Mouse (Mus musculus) spleen, postnatal 36 days (tissue): Measurements from ENCODE around the gene Slc2a5.

Experiments used
- DNase-seq, 2 experiments: peaks; one replicate each; pipeline ENCODE4 v3.0.0; 2022; ENCODE audit warnings: low spot score in 2 of 2, mixed read lengths in 1 of 2

The Slc2a5 gene

DNA sequence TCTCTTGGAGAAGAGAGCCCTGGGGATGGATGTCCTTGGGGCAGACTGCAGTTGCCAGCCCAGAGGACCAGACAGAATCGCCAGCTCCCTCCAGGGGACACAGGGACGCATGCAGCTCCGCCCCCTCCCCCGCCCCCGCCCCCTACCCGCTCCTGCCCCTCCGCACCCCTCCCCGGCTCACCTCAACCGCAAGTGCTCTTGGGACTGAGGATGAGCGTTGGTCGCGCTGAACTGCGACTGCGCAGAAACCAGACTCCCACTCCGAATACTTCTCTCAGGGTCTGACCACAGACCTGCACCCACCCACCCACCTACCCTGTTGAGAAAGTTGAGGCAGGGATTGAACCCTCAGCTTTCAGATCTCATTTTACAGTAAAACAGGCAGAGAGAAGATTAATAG, at the start of gene Slc2a5:
TSS of gene Slc2a5 (plus strand) at position 229 of the 400 bp plus-strand sequence.
- no peak for DNase-seq

DNA sequence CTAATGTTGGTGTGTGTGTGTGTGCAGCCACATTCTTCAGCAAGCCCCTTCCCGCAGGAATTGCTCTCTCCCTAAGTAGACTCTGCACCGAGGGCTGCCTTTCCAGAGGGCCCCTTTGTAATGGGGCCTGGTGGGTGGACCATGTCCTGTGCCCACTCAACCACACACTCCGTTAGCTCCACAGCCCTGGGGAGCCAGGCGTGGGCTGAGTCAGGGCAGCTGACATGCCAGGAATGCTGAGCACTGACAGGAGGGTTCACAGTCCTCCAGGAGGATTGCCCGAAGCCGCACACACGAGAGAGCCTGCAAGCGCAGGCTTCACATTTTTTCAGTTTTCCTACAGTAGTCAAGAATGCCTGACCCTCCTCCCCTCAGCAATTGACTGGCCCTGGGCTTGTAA, 48.9 kb upstream of the Slc2a5 start:
- no peak for DNase-seq

DNA sequence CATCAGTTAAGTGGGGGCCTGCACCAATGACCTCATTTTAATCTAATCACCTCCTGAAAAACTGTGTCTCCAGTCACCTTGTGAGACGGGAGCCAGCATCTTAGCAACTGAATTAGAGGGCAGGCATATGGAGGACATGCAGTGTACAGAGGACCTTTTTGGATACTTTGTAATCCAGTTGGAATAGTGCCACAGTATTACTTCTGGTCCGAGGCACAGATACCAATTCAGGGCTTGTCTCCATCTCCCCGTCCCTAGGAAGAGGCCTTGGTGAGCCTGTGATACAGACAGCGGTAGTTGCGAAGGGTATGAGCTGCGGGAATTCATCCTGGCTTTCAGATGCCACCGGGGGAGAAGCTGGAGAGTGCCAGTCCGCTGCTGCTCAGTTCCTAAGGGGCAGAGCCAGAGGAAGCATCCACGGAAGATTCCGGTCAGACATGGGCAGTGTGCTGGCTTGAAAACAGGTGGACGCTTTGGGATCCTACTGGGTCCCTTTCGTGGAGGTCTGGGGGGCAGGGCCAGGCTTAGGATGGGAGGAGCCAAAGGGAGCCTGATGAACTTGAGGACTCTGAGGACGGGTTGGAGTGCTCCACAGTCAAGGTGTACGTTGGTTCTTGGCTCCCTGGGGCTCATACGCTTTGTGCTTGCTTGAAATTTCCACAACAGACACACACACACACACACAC, 46.5 kb upstream of the Slc2a5 start:
- DNase-seq = no peak

DNA sequence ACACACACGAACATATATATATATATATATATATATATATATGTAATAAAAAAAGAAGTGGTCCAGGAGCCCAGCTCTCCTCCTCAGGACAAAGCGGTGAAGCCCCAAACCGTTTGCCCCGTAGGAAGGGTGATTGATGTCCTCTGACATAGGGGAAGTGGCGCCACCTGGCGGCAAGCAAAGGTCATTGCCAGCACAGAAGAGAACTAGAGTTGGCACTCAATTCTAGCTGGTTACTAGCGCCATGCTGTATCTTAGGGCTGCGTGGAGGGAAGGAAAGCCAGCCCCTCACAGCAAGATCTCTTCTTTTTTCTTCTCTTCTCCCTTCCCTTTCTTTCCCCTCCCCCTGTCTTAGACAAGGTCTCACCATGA, 46.0 kb upstream of the Slc2a5 start:
- DNase-seq = peak; percentile 40 to 61

DNA sequence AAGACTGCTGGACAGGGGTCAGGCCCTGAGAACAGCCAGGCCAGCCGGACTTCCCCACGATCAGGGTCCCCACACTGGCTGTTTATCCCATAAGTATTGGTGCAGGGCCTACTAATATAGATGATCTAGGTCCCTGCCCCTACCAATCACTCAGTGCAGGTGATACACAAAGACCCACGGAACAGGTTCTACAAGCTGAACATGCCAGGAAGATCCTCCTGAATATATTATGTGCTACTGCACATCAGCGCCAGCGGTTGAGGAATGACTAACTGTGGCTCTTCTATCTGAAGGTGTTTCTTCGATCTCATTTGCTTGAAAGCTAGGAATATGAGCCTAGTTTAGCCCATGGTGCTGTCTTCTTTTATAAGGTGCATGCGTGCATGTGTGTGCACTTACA, 43.7 kb upstream of the Slc2a5 start:
- DNase-seq = no peak

DNA sequence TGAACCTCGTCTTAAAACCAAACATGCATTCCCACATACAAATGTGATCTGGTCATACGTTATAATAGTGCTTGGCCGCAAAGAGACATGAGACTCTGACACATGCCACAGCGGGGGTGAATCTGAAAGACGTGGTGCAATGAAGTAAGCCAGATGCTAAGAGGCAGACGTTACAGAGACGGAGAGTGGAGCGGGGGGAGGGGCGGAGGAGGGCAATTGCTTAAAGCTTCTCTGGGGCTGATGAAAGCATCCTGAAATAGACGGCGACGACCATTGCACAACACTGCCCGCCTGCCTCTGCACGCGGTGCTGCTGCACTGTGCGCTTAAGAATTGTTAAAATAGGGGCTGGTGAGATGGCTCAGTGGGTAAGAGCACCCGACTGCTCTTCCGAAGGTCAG, 42.9 kb upstream of the Slc2a5 start:
- no peak for DNase-seq

DNA sequence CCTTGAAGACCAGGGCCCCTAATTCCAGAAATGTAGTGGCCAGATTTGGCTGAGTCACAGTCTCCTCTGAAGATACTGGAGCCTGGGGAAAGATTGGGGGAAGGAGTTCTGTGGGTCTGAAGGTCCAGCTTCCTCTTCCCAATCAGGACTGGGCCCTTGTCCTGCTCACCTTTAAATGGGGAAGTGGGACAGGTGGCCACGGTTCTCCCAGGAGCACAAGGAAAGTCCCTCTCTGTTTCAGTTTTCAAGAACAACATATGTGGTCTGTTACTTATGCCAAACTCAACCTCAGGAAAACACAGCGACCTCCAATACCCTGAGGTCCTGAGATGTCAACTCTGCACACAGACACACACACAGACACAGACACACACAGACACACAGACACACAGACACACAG, 40.4 kb upstream of the Slc2a5 start:
- DNase-seq = no peak

DNA sequence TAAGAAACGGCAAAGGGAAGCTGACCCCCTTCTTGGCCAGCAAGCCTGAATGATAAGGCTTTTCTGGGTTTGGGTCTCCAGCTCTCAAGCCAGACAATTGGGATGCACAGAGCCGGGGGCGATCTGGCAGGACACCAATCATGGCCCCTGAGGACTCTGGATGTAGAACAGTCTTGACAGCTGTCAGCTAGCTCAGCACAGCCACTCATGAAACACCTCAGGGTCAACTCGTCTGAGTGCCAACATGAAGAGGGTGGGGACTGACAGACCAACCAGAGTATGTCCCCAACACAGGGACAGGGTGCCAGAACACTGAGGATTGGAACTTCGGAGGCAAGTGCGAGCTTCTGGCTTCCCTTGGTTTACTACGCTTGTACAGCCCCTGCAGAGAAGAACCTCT, 39.8 kb upstream of the Slc2a5 start:
- no peak for DNase-seq

DNA sequence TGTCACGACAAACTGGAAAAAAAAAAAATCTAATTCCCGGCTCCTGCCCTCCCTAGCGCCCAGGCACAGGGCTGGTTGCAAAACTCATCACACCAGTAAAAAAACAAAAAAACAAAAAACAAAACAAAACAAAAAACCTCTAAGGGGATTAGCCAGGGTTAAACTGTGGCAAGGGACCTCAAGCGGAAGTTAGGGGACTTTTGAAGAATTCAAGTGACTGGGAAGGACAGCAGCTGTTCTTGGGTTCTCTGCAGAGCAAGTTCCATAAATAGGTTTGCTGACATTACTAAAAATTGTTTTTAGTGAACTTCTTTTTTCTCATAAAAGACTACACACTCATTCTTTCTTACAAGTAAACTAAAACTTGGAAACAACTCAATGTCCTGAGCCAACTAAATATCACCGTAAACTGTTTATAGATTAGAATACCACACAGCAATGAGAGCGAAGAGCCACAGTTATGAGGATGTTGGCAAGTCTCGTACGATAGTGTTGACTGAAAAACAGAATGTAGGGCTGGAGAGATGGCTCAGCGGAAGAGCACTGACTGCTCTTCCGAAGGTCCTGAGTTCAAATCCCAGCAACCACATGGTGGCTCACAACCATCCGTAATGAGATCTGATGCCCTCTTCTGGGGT, 38.6 kb upstream of the Slc2a5 start:
- DNase-seq = no peak

DNA sequence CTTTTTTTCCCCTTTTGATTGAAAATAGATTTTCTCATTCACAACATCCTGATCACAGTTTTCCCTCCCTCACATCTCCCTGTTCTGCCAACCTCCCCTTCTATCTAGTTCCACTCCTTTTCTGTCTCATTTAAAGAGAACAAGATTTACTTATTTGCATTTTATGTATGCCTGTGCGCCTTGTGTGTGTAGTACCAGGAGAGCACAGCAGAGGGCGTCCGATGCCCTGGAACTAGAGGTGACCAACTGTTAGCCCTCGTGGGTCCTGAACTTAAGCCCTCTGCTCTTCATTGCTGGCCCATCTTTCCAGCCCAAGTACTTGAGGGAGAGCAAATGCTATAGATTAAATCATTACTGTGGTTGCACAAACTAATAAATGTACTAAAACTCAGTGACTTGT, 33.7 kb upstream of the Slc2a5 start:
- no peak for DNase-seq

DNA sequence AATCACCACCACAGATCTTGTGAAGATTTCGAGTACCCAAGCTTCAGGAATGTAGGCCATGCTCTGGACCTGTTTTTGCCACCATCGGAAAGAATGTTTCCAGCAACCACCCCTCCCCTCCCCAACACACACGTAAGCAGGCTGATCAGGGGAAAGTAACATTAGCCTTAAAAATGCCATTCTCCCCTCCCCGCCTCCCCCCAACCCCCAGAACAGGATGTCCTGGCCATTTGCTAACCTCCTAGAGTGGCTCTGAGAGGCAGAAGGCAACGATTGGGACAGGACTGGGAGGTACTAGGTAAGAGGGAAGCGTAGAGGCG, 32.3 kb upstream of the Slc2a5 start:
- DNase-seq = no peak

DNA sequence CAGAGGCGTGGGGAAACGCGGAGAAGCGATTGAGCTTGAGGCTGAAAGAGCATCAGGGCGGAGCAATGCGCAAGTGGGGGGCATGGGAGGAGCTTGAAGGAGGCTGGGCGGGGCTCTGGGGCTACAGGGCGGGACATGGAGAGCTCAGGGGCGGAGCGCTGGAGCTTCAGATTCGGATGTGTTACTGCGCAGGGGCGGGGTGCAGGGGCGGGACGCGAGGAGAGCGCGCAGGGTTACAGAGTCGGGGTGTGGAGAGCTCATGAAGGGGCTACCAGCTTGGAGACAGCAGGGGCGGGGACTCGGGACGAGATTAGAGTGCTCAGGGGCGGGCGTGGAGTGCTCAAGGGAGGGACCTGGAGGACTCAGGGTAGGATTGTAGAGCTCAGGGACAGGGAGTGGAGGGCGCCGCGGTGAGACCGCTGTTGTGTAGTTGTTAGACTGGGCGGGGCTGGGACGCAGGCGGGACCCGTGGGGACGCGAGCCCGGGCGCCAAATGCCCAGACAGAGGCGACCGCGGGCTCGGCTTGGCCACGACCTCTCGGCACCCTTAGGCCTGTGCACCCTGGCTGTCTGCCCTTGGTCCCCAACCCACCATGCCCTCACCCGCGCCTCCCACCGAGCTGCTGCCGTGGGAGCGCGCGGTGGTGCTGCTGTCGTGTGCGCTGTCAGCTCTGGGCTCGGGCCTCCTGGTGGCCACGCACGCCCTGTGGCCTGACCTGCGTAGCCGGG, 31.8 kb upstream of the Slc2a5 start, which contains the start of gene Gpr157:
TSS of gene Gpr157 (plus strand) at position 205 of the 729 bp plus-strand sequence.
- DNase-seq = peak; percentile 93 to 94

DNA sequence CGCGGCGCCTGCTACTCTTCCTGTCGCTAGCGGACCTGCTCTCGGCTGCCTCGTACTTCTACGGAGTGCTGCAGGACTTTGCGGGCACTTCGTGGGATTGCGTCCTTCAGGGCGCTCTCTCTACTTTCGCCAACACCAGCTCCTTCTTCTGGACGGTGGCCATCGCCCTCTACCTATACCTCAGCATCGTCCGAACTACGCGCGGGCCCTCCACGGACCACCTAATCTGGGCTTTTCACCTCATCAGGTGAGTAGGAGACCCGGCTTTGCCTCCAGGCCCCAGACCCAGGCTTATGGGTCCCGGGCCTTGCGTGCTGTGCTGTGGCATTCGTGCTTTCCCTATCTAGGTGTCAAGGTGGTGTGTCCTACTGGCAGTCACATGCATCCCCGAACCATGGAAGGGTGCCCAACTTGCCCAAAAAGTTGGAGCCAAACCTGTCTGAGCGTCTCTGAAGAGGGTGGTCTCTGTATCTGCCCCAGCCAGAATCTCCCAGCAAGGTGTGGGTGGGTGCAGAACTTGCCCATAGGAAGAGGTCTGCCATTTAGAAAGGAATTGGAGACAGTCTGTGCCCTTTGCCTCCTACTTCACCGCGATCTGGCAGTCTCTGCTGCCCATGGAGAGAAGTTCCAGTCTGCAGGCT, 31.1 kb upstream of the Slc2a5 start:
- DNase-seq = no peak

DNA sequence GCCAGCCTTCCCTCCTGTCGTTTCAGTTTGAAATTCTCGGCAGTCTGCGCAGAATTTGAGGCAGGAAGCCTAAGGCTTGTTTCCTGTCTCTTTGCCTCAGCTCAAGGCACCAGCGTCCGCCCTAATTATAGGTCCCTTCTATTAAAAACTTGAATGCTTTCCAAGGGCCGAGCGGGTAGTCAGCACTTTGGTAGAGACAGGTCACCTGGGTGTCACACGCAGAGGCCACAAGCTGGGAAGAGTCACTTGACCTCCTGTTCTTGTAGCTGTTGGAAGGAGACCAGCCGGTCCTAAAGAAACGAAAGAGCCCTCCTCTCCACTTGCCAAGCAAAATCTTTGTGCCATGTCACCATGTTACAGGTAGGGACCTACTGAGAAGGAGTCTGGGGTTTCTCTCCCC, 30.0 kb upstream of the Slc2a5 start:
- DNase-seq = no peak

DNA sequence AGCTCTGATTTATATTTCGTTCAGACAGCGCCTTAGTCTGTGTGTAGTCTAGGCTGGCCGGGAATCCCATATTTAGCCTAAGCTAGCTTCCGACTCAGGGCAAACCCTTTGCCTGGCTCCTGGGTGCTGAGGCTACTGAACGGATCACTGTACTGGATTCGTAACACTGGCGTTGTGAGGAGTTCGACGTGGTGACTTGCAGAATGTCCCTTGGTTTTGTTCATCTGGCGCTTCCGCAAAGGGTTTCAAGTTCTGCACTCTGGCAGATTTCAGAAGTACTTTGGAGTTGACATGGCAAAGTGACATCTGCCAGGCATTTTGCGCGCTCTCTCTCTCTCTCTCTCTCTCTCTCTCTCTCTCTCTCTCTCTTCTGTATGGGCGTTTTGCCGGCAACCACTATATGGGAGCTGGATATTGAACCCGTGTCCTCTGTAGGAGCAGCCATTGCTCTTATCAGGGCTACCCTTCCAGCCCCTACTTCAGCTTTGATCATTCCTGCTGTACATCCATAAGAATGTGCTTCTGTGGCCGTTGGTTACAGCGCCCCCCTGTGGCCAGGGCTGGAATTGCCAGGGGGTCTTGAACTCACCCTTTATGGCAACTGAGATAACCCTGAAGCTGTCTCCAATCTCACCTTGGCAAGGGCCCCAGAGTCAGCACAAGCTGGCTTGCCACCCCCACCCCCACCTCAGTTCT, 27.0 kb upstream of the Slc2a5 start:
- peak in 1 of 2 experiments; percentile 36 for DNase-seq

DNA sequence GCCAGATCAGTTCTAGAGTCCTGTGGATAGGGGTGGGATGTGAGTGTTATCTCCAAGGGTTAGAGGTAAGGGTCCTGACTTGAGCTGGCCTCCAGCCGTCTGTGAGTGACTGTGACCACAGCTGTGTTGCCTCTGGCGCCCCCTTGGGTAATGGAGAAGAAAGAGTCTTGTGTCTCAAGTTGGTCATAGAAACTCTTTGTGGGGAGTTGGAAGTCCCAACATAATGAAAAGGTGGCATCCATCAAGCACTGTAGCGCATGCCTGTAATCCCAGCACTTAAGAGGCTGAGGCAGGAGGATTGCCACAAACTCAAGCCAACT, 26.5 kb upstream of the Slc2a5 start:
- DNase-seq = no peak

DNA sequence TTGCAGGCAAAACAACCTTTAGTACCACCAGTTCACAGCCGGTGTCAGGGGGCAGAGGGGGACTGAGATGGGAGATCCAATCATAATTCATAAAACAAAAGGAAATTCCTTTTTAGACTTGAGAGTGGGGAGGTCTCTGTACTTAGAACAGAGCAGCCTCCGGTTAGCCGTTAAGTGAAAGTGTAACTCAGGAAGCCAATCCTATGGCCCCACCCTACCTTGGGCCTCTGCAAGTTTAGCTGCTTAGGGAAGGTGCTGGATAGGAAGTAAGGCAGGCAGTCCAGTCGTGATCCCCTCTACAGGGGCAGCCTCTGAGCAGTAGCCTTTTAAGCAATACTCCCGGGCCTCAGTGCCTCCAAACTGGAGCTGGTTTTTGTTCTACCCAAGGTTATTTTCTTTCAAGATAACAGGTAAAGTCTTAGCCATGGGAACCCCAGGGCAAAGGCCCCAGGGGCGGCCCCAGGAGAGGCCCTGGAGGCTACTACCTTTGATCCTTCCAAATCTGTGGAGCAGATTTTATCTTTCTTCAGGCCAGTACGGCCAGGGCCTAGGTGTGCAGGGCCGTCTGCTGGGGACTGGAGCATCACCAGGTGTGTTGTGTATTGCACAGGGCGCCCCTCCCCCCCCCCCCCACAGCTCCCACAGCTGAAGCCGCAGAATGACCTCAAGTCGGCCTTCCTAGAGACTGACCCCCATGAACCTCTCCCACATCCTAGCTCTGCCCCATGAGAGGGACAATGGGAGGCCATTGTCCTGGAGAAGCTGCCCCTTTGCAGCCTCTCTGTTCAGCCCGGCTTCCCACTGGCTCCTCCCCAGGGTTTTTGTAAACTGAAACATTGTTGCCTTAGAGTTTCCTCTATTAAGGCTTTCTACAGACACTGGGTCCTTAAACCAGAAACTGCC, 25.3 kb upstream of the Slc2a5 start:
- no peak for DNase-seq

DNA sequence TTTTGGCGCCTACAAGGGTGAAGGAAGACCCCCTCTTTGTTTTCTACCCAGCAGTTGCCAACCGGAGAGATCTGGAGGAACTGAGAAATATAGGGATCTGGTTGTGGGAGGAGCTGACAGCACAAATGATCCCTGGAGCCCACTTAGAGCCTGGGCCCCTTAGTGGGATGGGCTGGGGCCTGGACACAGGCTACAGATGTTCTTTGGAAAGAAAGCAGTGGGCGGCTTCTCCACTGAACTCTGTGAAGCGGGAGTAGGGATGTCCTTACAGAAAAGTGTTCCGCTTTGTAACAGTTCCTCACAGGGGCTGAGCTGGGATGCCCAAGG, 24.7 kb upstream of the Slc2a5 start:
- no peak for DNase-seq

DNA sequence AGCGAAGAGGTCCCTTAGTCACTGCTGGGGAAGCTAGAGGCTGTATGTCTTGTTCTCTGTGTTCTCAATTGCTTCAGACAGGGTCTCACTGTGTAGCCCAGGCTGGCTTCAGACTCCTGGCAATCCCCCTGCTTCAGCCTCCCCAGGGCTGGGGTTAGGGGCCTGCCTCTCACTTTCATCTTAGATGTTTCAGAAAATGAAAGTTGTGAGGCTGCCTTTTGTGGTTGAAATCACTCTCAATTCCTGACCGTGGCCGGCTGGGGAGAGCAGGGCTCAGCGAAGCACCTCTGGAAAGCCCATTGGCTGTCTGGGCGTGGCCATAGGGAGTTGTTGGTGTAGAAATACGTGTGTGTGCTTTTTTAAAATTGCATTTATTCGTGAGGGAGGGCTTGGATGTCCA, 22.8 kb upstream of the Slc2a5 start:
- DNase-seq = no peak

DNA sequence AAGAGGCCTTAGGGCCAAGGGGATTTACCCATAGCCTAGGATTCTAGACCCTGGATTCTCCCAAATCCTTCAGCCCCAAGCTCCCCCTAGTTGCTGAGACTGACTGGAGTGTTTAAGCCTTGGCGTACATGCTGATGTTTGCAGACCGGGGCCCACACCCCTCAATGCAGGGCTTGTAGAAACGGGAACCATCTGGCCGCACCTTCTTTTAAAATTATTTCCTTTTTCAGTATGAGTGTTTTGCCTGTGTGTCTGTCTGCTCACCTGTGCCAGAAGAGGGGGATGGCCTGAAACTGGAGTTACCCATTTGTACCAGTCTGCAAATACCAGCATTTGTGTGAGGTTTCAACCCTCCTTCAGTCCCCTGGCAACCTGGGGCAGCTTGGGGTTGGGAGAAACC, 21.2 kb upstream of the Slc2a5 start:
- DNase-seq = peak; percentile 24 to 39

DNA sequence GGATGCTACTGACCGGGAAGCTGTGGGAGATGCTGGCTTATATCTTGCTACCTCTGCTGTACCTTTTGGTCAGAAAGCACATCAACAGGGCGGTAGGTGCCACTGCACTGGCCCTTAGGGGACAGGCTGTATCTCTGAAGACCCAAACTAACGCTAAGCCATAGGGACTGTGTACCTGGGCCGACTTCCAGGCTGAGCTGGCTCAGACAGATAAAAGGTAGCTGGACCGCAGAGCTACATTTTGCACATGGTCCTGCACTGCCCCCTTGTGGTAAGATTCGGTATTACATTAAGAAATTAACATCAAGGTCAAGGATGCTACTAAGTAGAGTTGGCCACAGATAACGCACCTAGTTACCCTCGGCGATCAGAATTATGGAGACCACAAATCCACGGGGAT, 20.2 kb upstream of the Slc2a5 start:
- peak; percentile 52 to 68 for DNase-seq
